Mouse (Mus musculus): ENCODE measurements around the gene Cnot3.

- TF ChIP-seq CTCF (IDR thresholded peaks at IDR 0.05; ENCODE audit: extremely low read depth, insufficient read depth, insufficient read length, insufficient replicate concordance): no peak
- no peak for TF ChIP-seq POLR2A (IDR thresholded peaks at IDR 0.05; ENCODE audit: low read depth, low read length)
Observed at GRCm38 (mm10) chr7:3704475-3704874, 59.4 kb downstream of the Cnot3 start.
